Mouse (Mus musculus) embryonic facial prominence, embryonic 12.5 days (tissue): Measurements from ENCODE around the gene Fxyd7. TPM values are rescaled to one million over a fixed set of nuclear protein-coding genes. Genes with fewer than 3 reads are reported as not detected.

Source experiments
- ATAC-seq: fragments of 200-750 bp; cut with Nextera tagmentation; 2 replicates; pipeline ENCODE4 v1.8.0; 2017; ENCODE audit not compliant: insufficient number of reproducible peaks, insufficient read depth, low FRiP score, low TSS enrichment
- H3K27ac ChIP-seq: fragments of 300-500 bp; sonication (generic); 2 replicates; pipeline ENCODE4 v1.5.1; 2016; ENCODE audit warnings: mild to moderate bottlenecking
- H3K27me3 ChIP-seq: fragments of 300-500 bp; sonication (generic); 2 replicates; pipeline ENCODE4 v1.6.1; 2016; ENCODE audit warnings: mild to moderate bottlenecking, moderate library complexity
- H3K36me3 ChIP-seq: fragments of 300-500 bp; sonication (generic); 2 replicates; pipeline ENCODE4 v1.6.1; 2016; ENCODE audit warnings: mild to moderate bottlenecking
- H3K4me1 ChIP-seq: fragments of 300-500 bp; sonication (generic); 2 replicates; pipeline ENCODE4 v1.6.1; 2016
- H3K4me2 ChIP-seq: fragments of 300-500 bp; sonication (generic); replicated peaks from 2 replicates; pipeline ENCODE4 v1.6.1; 2016; ENCODE audit warnings: mild to moderate bottlenecking, moderate library complexity
- H3K4me3 ChIP-seq: fragments of 300-500 bp; sonication (generic); 2 replicates; pipeline ENCODE4 v1.5.1; 2016; ENCODE audit warnings: mild to moderate bottlenecking
- H3K9ac ChIP-seq: fragments of 300-500 bp; sonication (generic); 2 replicates; pipeline ENCODE4 v1.6.1; 2016; ENCODE audit warnings: mild to moderate bottlenecking, moderate library complexity
- H3K9me3 ChIP-seq: fragments of 300-500 bp; sonication (generic); 2 replicates; pipeline ENCODE4 v1.6.1; 2016; ENCODE audit warnings: mild to moderate bottlenecking, moderate library complexity
- WGBS: fragments of 180-500 bp; shearing (Covaris S2); methylation state at CpG from one replicate; pipeline ENCODE4 v1.1.7; 2016; 5-methylcytosine and 5-hydroxymethylcytosine counted together
- polyA plus RNA-seq: library from polyadenylated mRNA; unstranded; fragments of >200 nt; fragmentation: Nextera tagmentation; extraction: Ambion mirVana; gene quantifications from 2 replicates; pipeline ENCODE4 v1.2.1, GENCODE M21; 2016

Fxyd7 gene
- polyA plus RNA-seq, 1 experiment from 2014 or later: 26.0 TPM

- H3K4me3 ChIP-seq: no peak overlapping the region
- no peaks in the 10 kb centered on the region for H3K27me3 ChIP-seq
- H3K27ac ChIP-seq: no peak overlapping the region
- no peak for ATAC-seq
- no peaks in the 10 kb centered on the region for H3K36me3 ChIP-seq
- WGBS: 77% methylated on average over 7 of the region's 7 CpGs
- no peak overlapping the region for H3K9ac ChIP-seq
- no peak overlapping the region for H3K4me2 ChIP-seq
- H3K9me3 ChIP-seq: no peaks in the 10 kb centered on the region
- peaks cover 14% of the 10 kb centered on the region for H3K4me1 ChIP-seq
These were observed 22.9 kb upstream of the Fxyd7 start for GRCm38 (mm10) chr7:31074061-31074712.

- H3K4me3 ChIP-seq: no peak overlapping the region
- peaks cover 14% of the 10 kb centered on the region for H3K4me1 ChIP-seq
- no peak overlapping the region for H3K4me2 ChIP-seq
- no peaks in the 10 kb centered on the region for H3K36me3 ChIP-seq
- no peak for ATAC-seq
- H3K27ac ChIP-seq: no peak overlapping the region
- no peak overlapping the region for H3K9ac ChIP-seq
- no peaks in the 10 kb centered on the region for H3K9me3 ChIP-seq
- H3K27me3 ChIP-seq: no peaks in the 10 kb centered on the region
These were observed 22.3 kb upstream of the Fxyd7 start for GRCm38 (mm10) chr7:31073546-31073945.

DNA sequence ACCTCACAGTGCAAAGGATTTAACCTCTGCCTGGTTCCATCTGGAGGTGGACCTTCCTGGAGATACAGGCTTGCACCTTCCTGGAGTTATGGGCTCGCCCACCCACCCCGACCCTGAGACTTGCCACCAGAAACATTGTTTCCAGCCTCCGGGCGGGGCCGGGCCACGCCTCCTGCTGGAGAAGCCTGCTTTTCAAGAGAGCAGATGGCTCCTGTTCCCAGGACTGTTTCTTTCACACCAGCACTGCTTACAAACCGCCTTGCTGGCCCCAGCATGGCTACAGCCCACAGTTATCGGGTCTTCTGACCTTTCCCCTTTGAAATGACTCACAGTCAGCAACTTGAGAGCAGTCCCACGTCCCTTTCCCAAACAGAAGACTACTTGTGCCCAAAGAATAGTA, 21.1 kb upstream of the Fxyd7 start:
- Histone ChIP-seq H3K27ac (no peak overlapping the region), H3K27me3 (no peaks in the 10 kb centered on the region), H3K4me2 (no peak overlapping the region), H3K9ac (no peak overlapping the region), H3K4me3 (no peak overlapping the region), H3K36me3 (no peaks in the 10 kb centered on the region), H3K9me3 (no peaks in the 10 kb centered on the region), H3K4me1 (peaks cover 12% of the 10 kb centered on the region)
- 51% methylated on average over 9 of the region's 9 CpGs for WGBS
- ATAC-seq: no peak

GRCm38 (mm10) chr7:31070324-31070723, 19.1 kb upstream of the Fxyd7 start:
- Histone ChIP-seq H3K4me1 (0 out of 2 replicates have a peak, but pooled peaks cover 3% of the 10 kb centered on the region), H3K27ac (no peak overlapping the region), H3K27me3 (no peaks in the 10 kb centered on the region), H3K4me3 (no peak overlapping the region), H3K9me3 (no peaks in the 10 kb centered on the region), H3K36me3 (no peaks in the 10 kb centered on the region), H3K4me2 (no peak overlapping the region), H3K9ac (no peak overlapping the region)
- ATAC-seq: no peak
- 81% methylated on average over 6 of the region's 6 CpGs for WGBS

DNA sequence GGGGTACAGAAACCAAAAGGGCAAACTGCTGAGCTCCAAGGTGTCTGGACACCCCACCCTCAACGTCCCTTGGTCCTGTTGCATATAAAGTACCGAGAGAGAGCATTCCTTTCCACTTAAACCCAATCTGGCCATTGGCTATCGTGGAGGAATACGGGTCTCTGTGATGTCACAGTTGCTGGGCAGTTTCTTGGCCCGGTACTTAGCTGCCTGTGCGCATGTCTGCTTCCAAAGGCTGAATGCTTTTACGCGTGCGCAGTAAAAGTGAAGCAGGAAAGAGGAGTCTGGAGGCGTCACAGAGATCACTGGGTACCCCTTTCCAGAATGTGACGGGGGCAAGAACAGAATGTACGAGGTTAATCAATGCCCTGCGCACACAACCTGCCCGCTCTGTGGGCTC, 18.2 kb upstream of the Fxyd7 start:
- no peaks in the 10 kb centered on the region for H3K36me3 ChIP-seq
- no peak overlapping the region for H3K4me3 ChIP-seq
- H3K4me1 ChIP-seq: 0 out of 2 replicates have a peak, but pooled peaks cover 3% of the 10 kb centered on the region
- no peak overlapping the region for H3K27ac ChIP-seq
- H3K9ac ChIP-seq: no peak overlapping the region
- 84% methylated on average over 14 of the region's 14 CpGs for WGBS
- no peaks in the 10 kb centered on the region for H3K27me3 ChIP-seq
- H3K9me3 ChIP-seq: no peaks in the 10 kb centered on the region
- no peak overlapping the region for H3K4me2 ChIP-seq
- ATAC-seq: no peak

- Histone ChIP-seq H3K9ac (no peak overlapping the region), H3K27me3 (no peaks in the 10 kb centered on the region), H3K9me3 (no peaks in the 10 kb centered on the region), H3K27ac (0 out of 2 replicates have a peak overlapping the region, but pooled peaks have one; percentile 25), H3K4me2 (no peak overlapping the region), H3K4me3 (no peak overlapping the region), H3K36me3 (no peaks in the 10 kb centered on the region), H3K4me1 (0 out of 2 replicates have a peak, but pooled peaks cover 3% of the 10 kb centered on the region)
- ATAC-seq: no peak
- WGBS: 38% methylated on average over 5 of the region's 5 CpGs
These were observed 16.6 kb upstream of the Fxyd7 start for GRCm38 (mm10) chr7:31067836-31068235.

DNA sequence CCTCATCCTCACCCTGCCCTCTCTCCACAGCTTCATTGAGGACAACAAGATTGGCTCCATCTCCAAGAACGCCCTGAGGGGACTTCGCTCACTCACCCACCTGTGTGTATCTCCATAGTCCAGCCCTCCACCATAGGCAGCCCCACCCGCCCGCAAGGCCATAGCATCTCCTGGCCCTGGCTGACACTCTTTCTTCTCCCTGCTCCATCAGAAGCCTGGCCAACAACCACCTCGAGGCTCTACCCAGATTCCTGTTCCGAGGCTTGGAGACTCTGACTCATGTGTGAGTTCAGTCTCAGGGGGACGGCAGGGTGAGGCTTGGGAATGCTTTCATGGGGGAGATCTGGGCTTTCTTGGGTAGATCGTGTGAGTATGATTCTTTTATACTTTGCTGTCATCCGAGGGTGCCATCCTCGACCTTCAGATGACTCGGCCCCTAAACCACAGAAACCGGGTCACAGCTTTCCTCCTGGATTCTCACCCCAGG, 11.8 kb upstream of the Fxyd7 start:
- no peaks in the 10 kb centered on the region for H3K27me3 ChIP-seq
- no peak for ATAC-seq
- H3K4me2 ChIP-seq: no peak overlapping the region
- H3K4me3 ChIP-seq: no peak overlapping the region
- H3K27ac ChIP-seq: no peak overlapping the region
- 0 out of 2 replicates have a peak, but pooled peaks cover 3% of the 10 kb centered on the region for H3K4me1 ChIP-seq
- no peaks in the 10 kb centered on the region for H3K36me3 ChIP-seq
- H3K9ac ChIP-seq: no peak overlapping the region
- 88% methylated on average over 12 of the region's 12 CpGs for WGBS
- no peaks in the 10 kb centered on the region for H3K9me3 ChIP-seq

- ATAC-seq: no peak
- no peak overlapping the region for H3K9ac ChIP-seq
- no peak overlapping the region for H3K27ac ChIP-seq
- H3K4me1 ChIP-seq: peaks cover 2% of the 10 kb centered on the region
- no peak overlapping the region for H3K4me3 ChIP-seq
- H3K27me3 ChIP-seq: no peaks in the 10 kb centered on the region
- no peak overlapping the region for H3K4me2 ChIP-seq
- H3K9me3 ChIP-seq: no peaks in the 10 kb centered on the region
- no peaks in the 10 kb centered on the region for H3K36me3 ChIP-seq
- WGBS: 90% methylated on average over 7 of the region's 7 CpGs
These were observed 9.3 kb upstream of the Fxyd7 start for GRCm38 (mm10) chr7:31060621-31061010.

- Histone ChIP-seq H3K4me1 (peaks cover 8% of the 10 kb centered on the region), H3K4me3 (no peak overlapping the region), H3K4me2 (no peak overlapping the region), H3K27me3 (no peaks in the 10 kb centered on the region), H3K9me3 (no peaks in the 10 kb centered on the region), H3K36me3 (no peaks in the 10 kb centered on the region), H3K9ac (no peak overlapping the region), H3K27ac (peak overlapping the region; percentile 67)
- 59% methylated on average over 11 of the region's 11 CpGs for WGBS
- ATAC-seq: no peak
These were observed 8.8 kb upstream of the Fxyd7 start for GRCm38 (mm10) chr7:31059919-31060620.

- Histone ChIP-seq H3K9ac (no peak within 1 kb of the TSS), H3K36me3 (no peaks in the 10 kb centered on the region), H3K27ac (peak within 1 kb of the TSS; percentile 67), H3K4me3 (no peak within 1 kb of the TSS), H3K4me2 (no peak within 1 kb of the TSS), H3K4me1 (peaks cover 17% of the 10 kb centered on the region), H3K9me3 (no peaks in the 10 kb centered on the region), H3K27me3 (peaks cover 9% of the 10 kb centered on the region; the same call in 1 of the 2 replicates)
- WGBS: 4% methylated on average over 2 of the region's 2 CpGs
- ATAC-seq: peak; percentile 31; the same call in 1 of the 2 replicates
These were observed 7.8 kb upstream of the Fxyd7 start, which contains the start of gene Lgi4 for GRCm38 (mm10) chr7:31059108-31059507. TSS of gene Lgi4 (plus strand) at chr7:31059342.

GRCm38 (mm10) chr7:31058211-31058610, 6.9 kb upstream of the Fxyd7 start:
- H3K27me3 ChIP-seq: peaks cover 18% of the 10 kb centered on the region
- H3K36me3 ChIP-seq: no peaks in the 10 kb centered on the region
- H3K9ac ChIP-seq: no peak overlapping the region
- no peaks in the 10 kb centered on the region for H3K9me3 ChIP-seq
- H3K4me2 ChIP-seq: no peak overlapping the region
- ATAC-seq: no peak
- peaks cover 25% of the 10 kb centered on the region for H3K4me1 ChIP-seq
- no peak overlapping the region for H3K27ac ChIP-seq
- no peak overlapping the region for H3K4me3 ChIP-seq
- WGBS: 86% methylated on average over 6 of the region's 6 CpGs

DNA sequence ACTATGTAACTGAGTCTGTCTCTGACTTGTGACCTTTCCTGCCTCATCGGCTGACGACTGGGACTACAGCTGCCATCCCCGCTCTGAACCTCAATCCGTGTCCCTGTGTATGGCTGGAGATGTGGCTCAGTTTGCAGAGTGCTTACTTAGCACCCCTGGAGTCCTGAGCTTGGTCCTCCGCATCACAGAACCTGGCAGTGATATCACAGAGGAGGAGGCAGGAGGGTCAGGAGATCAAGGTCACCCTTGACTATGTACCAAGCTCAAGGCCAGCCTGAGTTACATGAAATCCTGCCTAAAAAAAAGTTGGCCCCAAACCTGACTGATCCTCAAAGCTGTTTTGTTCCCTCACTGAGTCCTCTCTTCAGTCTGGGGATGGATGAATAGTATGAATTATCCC, 6.5 kb upstream of the Fxyd7 start:
- Histone ChIP-seq H3K9me3 (no peaks in the 10 kb centered on the region), H3K4me1 (peaks cover 29% of the 10 kb centered on the region), H3K27ac (no peak overlapping the region), H3K36me3 (no peaks in the 10 kb centered on the region), H3K27me3 (peaks cover 23% of the 10 kb centered on the region), H3K4me3 (no peak overlapping the region), H3K9ac (no peak overlapping the region), H3K4me2 (no peak overlapping the region)
- WGBS: 63% methylated on average over 5 of the region's 5 CpGs
- no peak for ATAC-seq
